Mouse (Mus musculus) left cerebral cortex, adult 2 months (tissue): ENCODE results near the gene Fkbp4. TPM values are rescaled to one million over a fixed set of nuclear protein-coding genes. Genes with fewer than 3 reads are reported as not detected.
"Not testable (repeated sequence)": the region's sequence is repeated elsewhere in the genome, so short reads cannot be mapped to it uniquely, and the experiment has no call there.

Source experiments
- DNase-seq, 2 experiments: peaks; one replicate each; pipeline ENCODE4 v3.0.0; 2021 to 2022; ENCODE audit warnings: low spot score in 2 of 2, mixed read lengths in 1 of 2; ENCODE audit errors: extremely low spot score in 1 of 2
- H3K27ac ChIP-seq: fragments of 200-600 bp; 2 replicates; pipeline ENCODE4 v1.8.1; 2022
- H3K4me3 ChIP-seq: fragments of 200-600 bp; 2 replicates; pipeline ENCODE4 v1.8.1; 2022
- CTCF ChIP-seq: fragments of 200-600 bp; IDR thresholded peaks from 2 replicates; pipeline ENCODE4 v1.8.1; 2022; ENCODE audit warnings: antibody characterized with exemption, mild to moderate bottlenecking, moderate library complexity
- intact Hi-C: fragments of 180-260 bp; cut with DNase I; formaldehyde crosslinking; loops from one replicate; pipeline ENCODE4 v1.15.1; 2025
- total RNA-seq, 2 experiments: library from RNA; stranded (reverse); gene quantifications; 2 replicates each; pipeline ENCODE4 v1.2.3; 2021

The Fkbp4 gene
- total RNA-seq, 2 experiments from 2014 or later = 118 TPM

DNA sequence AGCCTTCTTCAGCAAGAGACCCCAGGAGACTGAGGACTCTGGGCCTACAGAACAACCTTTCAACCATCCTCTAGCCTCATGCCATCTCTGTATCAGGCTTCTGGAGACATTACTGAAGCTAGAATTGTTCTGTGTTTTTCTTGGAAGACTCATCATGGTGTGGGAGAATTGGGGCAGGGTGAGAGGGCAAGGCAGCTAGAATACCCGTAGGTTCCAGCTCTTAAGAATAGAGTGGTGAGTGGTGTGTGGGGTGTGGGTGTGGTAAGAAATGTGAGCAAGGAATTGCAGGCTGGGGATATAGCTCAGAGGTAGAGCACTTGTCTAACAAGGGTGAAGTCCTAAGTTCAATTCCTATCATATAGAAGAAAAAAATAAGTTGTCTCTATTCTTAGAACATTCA lies 53.5 kb downstream of the Fkbp4 start:
- no peak for DNase-seq
- intact Hi-C loops = no loop called here
- Histone ChIP-seq H3K4me3 (no peak overlapping the region), H3K27ac (no peak overlapping the region)
- no peak for TF ChIP-seq CTCF

DNA sequence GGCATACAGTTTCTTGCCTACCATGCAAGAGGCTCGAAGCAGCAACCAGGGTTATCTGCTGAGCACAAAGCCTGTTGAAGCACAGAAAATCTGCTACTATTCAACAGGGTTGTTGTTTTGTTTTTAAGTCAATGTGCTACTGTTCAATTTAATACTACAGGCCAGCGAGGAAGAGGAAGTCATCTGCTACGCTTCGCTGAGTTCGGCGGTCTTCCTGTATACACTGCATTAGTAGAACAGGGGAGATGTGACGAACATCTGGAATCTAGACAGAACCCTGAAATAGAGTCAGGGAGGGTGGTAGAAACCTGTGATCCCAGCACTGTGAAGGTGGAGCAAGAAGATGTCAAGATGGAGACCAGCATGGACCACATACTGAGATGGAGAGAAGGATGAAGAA lies 54.7 kb downstream of the Fkbp4 start:
- H3K4me3 ChIP-seq = no peak overlapping the region
- no peak for DNase-seq
- intact Hi-C loops = no loop called here
- TF ChIP-seq CTCF = no peak
- H3K27ac ChIP-seq = no peak overlapping the region

DNA sequence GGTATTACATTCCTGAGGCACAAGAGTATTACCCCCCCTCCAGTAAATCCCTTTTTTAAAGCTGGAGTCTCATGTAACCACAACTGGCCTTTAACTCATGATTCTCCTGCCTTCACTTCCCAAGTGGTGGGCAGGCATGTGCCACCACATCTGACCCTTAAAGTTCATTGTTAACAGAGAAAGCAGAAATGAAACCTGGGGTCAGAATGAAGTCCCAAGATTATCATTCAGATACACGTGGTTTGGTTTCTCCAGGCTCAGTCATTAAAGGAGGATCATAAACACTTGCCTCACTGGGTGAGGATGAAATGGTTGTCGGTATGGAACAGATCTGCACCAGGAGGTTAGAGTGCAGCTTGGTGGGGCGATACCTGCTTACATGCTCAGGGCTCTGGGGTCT lies 57.2 kb downstream of the Fkbp4 start:
- no peak for TF ChIP-seq CTCF
- no peak for DNase-seq
- H3K4me3 ChIP-seq = no peak overlapping the region
- no peak overlapping the region for H3K27ac ChIP-seq
- intact Hi-C loops = no loop called here

DNA sequence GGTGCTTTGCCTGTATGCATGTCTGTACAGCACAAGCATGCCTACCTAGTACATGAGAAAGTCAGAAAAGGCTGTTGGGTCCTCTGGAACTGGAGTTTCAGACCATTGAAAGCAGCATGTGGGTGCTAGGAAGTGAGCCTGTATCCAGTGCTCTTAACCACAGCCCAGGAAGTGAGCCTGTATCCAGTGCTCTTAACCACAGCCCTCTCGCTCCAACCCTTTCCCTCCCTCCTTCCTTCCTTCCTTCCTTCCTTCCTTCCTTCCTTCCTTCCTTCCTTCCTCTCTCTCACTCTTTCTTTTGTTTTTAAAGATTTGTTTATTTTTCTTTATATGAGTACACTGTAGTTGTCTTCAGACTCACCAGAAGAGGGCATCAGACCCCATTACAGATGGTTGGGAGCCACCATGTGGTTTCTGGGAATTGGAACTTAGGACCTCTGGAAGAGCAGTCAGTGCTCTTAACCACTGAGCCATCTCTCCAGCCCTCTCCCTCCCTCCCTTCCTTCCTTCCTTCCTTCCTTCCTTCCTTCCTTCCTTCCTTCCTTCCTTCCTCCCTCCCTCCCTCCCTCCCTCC lies 57.8 kb downstream of the Fkbp4 start:
- H3K4me3 ChIP-seq, H3K27ac ChIP-seq, intact Hi-C loops, DNase-seq: not testable (repeated sequence)
- peak; percentile 27 for TF ChIP-seq CTCF

Other genes with a start within 250 kb of the Fkbp4 start
- 1 to 10 TPM in 1 of 2 experiments, under 1 TPM in 1; 0.91 to 1.7 TPM for gene Tead4, start 137.9 kb downstream of the Fkbp4 start, total RNA-seq
- 10 to 100 TPM; 20.1 to 21.9 TPM for gene Tulp3, start 82.8 kb downstream of the Fkbp4 start, total RNA-seq
- gene Rhno1, start 75.8 kb downstream of the Fkbp4 start, total RNA-seq = 10 to 100 TPM; 18.4 to 19.1 TPM
- 1 to 10 TPM; 1.1 to 2.1 TPM for gene Foxm1, start 75.7 kb downstream of the Fkbp4 start, total RNA-seq
- 1 to 10 TPM in 1 of 2 experiments, under 1 TPM in 1; 0.79 to 1.1 TPM for gene Tex52, start 63.2 kb downstream of the Fkbp4 start, total RNA-seq
- not detected for gene Gm44596, start 63.2 kb downstream of the Fkbp4 start, total RNA-seq
- gene Nrip2, start 39.4 kb downstream of the Fkbp4 start, total RNA-seq = 10 to 100 TPM; 12.7 to 13.7 TPM
- gene Itfg2, start 13.7 kb downstream of the Fkbp4 start, total RNA-seq = 10 to 100 TPM; 34.8 to 36.0 TPM
- gene Pzp, start 88.0 kb upstream of the Fkbp4 start, total RNA-seq = not detected
- gene A2ml1, start 142.9 kb upstream of the Fkbp4 start, total RNA-seq = 10 to 100 TPM; 13.7 to 14.6 TPM
- not detected for gene Klrb1a, start 184.9 kb upstream of the Fkbp4 start, total RNA-seq
- under 1 TPM in 1 of 2 experiments, not detected in 1; 0.42 TPM for gene Clec2h, start 223.7 kb upstream of the Fkbp4 start, total RNA-seq